Mouse (Mus musculus): ENCODE results near the gene Tldc1. TPM values are rescaled to one million over a fixed set of nuclear protein-coding genes. Genes with fewer than 3 reads are reported as not detected.

Gene Tldc1
- polyA plus RNA-seq, 1 experiment from 2014 or later = 14.9 TPM

DNA sequence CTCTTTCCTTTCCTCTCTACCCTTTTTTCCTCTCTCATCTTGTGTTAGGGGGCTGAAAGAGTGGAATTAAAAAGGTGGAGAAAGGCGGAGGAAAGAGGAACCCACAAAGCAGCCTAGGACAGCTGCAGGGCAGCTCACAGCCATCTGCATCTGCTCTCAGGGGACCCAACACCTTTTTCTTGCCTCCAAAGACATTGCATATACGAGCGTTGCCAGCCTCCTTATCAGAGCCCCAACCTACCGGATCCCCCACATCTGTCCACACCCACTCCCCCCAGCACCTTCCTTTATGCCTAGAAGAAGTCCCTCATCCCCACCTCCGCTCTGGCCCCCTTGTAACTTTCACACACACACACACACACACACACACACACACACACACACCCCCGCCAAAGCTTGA is 5.4 kb upstream of the Tldc1 start:
- H3K36me3 ChIP-seq = no peaks in the 10 kb centered on the region
- no peak overlapping the region for H3K4me3 ChIP-seq
- no peak for ATAC-seq (replicated peaks)
- peaks cover 35% of the 10 kb centered on the region for H3K4me1 ChIP-seq
- no peaks in the 10 kb centered on the region for H3K9me3 ChIP-seq
- no peaks in the 10 kb centered on the region for H3K27me3 ChIP-seq
- no peak overlapping the region for H3K4me2 ChIP-seq (replicated peaks)
- H3K9ac ChIP-seq (replicated peaks) = no peak overlapping the region
- H3K27ac ChIP-seq (replicated peaks) = no peak overlapping the region
- 79% methylated on average over 6 of the region's 6 CpGs for WGBS

DNA sequence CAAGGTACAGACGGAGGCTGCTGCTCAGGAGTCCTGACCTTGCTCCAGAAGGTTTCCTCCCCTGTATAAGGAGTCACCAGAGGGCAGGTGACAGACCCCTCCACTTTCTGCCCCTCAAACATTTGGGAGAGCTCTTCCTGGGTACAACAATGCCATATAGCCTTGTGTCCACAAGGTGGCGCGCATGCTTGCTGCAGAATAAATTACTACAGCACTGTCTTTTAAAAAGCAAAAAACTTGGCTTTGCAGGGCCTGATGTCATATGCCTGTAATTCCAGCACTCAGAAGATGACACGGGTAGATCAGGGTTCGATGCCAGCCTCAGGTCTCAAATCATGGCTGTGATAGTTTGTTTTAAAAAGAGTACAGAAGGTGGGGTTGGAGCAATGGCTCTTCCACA is 4.5 kb upstream of the Tldc1 start:
- ATAC-seq (replicated peaks) = no peak
- Histone ChIP-seq H3K27me3 (no peaks in the 10 kb centered on the region), H3K9me3 (no peaks in the 10 kb centered on the region), H3K27ac (replicated peaks) (no peak overlapping the region), H3K4me3 (no peak overlapping the region), H3K4me2 (replicated peaks) (no peak overlapping the region), H3K4me1 (peaks cover 30% of the 10 kb centered on the region), H3K9ac (replicated peaks) (no peak overlapping the region), H3K36me3 (no peaks in the 10 kb centered on the region)
- WGBS = 4% methylated on average over 5 of the region's 5 CpGs

DNA sequence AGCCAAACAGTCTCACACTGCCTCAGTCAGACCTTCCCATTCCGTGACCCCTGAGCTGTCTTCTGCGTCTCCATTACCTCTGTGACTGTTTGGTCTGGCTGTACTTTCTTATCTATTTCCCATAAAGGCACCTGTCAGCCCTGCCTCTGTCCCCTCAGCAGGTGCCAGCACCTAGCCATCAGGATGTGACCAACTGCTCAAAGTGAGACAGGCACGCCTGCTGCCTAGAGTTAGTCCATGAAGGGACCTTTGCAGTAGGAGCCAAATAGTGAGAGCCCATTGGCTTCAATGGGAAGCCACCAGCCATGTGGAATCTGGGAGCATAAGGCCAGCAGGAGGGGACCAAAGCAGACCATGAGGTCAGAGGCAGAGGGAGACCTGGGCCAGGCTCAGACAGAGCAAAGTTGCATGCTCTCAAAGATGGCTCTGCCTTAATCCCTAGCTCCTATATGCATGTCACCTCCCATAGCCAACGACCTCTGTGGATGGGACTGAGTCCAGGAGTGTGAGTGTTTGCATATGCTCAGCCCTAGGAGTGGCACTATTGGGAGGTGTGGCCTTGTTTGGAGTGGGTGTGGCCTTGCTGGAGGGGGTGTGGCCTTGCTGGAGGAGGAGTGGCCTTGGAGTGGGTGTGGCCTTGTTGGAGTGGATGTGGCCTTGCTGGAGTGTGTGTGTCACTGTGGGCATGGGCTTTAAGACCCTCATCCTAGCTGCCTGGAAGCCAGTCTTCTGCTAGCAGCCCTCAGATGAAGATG is 3.0 kb upstream of the Tldc1 start:
- no peak overlapping the region for H3K4me3 ChIP-seq
- H3K4me1 ChIP-seq = peaks cover 36% of the 10 kb centered on the region
- no peak overlapping the region for H3K4me2 ChIP-seq (replicated peaks)
- no peak for ATAC-seq (replicated peaks)
- H3K27me3 ChIP-seq = no peaks in the 10 kb centered on the region
- 77% methylated on average over 4 of the region's 4 CpGs for WGBS
- H3K27ac ChIP-seq (replicated peaks) = no peak overlapping the region
- no peaks in the 10 kb centered on the region for H3K9me3 ChIP-seq
- H3K36me3 ChIP-seq = no peaks in the 10 kb centered on the region
- H3K9ac ChIP-seq (replicated peaks) = no peak overlapping the region

DNA sequence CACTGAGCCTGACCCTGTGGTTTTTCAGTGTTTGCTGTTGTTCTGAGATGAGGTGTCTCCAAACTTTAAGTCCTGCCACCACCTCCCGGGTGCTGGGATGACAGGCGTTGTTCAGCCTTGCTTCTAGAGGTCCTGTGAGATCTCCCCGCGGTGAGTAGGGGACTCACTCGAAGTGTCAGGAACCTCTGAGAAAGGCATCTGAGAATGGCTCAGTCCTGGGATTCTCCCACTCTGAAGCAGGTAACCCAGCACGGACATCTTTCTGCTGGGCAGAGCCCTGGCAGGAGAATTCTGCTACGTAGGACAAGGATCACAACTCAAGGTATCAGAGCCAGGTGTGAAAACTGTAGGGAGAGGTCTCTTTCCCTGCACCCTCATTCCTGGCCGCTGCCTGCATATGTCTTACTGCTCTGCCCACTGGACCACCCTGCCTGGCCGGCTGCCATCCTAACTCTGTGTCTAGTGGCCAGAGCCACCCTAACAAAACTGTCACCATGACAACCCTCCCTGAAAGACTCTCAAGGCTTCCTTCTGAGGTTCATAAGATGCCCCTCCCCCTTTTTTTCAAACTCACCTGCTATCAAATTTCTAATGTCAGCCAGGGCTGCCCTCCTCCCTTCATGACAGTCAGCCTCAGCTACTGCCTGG is 2.3 kb upstream of the Tldc1 start:
- Histone ChIP-seq H3K4me3 (no peak overlapping the region), H3K9me3 (no peaks in the 10 kb centered on the region), H3K4me1 (peaks cover 29% of the 10 kb centered on the region), H3K36me3 (no peaks in the 10 kb centered on the region), H3K4me2 (replicated peaks) (no peak overlapping the region), H3K9ac (replicated peaks) (no peak overlapping the region), H3K27ac (replicated peaks) (no peak overlapping the region), H3K27me3 (no peaks in the 10 kb centered on the region)
- no peak for ATAC-seq (replicated peaks)
- 82% methylated on average over 9 of the region's 9 CpGs for WGBS

DNA sequence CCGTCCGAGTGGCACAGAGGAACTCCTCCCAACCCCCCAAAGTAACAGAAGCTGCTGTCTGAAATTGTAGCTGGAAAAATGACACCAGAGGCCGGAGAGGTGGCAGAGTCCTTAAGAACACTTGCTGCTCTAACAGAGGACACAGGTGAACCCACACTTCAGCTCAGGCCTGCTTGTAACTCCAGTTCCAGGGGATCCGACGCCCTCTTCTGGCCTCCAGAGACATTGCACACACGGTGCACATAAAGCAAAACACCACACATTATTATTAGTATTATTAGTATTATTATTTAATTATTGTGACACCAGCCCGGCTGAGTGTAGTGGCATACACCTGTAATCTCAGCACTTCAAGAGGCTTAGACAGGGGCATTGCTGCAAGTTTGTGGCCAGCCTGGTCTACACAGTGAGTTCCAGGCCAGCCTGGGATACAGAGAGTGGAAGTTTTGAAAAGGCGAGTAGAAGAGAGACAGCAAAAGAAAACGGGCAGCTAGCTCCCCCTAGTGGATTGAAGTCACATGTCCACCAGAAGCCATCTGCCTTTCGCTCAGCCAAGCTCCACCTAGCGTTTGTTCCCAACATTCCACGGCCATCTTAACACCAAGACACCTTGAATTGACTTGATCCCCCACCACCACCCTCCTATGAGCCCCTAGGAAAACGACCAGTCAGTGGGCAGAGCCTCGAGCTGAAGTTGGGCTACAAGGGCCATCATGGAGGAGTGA is 959 bp upstream of the Tldc1 start:
- H3K4me3 ChIP-seq = no peak overlapping the region
- WGBS = 23% methylated on average over 14 of the region's 14 CpGs
- ATAC-seq (replicated peaks) = no peak

DNA sequence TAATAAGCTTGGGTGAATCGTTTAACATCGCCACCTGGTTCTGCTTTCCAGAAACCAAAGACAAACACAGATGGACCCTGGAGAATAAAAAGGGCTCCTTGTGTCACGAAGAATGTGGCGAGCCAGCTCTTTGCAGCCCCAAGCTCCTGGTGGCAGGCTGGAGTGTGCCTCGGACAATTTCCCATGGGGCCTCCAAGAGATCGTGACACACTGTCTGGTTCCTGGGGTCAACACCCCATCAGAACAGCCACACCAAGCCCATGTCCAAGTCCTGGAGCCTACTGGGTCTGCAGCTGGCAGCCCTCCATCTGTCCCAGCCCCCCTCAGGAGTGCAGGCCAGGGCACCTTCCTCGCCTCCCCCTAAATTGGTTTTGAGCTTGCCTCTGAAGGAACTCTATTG is 451 bp downstream of the Tldc1 start:
- 21% methylated on average over 7 of the region's 7 CpGs for WGBS
- Histone ChIP-seq H3K27me3 (no peaks in the 10 kb centered on the region), H3K9ac (replicated peaks) (peak overlapping the region; percentile 80), H3K4me2 (replicated peaks) (peak overlapping the region; percentile 79), H3K4me1 (peaks cover 21% of the 10 kb centered on the region), H3K36me3 (peaks cover 5% of the 10 kb centered on the region; the same call in 1 of the 2 replicates), H3K9me3 (no peaks in the 10 kb centered on the region), H3K27ac (replicated peaks) (peak overlapping the region; percentile 69), H3K4me3 (peak overlapping the region; percentile 80)
- no peak for ATAC-seq (replicated peaks)

More for the DNA sequence above, 959 bp upstream of the Tldc1 start:
- peak overlapping the region; percentile 81; the same call in 1 of the 2 replicates for H3K27ac ChIP-seq (replicated peaks)
- no peak overlapping the region for H3K9ac ChIP-seq (replicated peaks)
- H3K36me3 ChIP-seq = no peaks in the 10 kb centered on the region
- H3K4me1 ChIP-seq = peaks cover 21% of the 10 kb centered on the region
- no peaks in the 10 kb centered on the region for H3K9me3 ChIP-seq
- H3K4me2 ChIP-seq (replicated peaks) = peak overlapping the region; percentile 79
- H3K27me3 ChIP-seq = no peaks in the 10 kb centered on the region

DNA sequence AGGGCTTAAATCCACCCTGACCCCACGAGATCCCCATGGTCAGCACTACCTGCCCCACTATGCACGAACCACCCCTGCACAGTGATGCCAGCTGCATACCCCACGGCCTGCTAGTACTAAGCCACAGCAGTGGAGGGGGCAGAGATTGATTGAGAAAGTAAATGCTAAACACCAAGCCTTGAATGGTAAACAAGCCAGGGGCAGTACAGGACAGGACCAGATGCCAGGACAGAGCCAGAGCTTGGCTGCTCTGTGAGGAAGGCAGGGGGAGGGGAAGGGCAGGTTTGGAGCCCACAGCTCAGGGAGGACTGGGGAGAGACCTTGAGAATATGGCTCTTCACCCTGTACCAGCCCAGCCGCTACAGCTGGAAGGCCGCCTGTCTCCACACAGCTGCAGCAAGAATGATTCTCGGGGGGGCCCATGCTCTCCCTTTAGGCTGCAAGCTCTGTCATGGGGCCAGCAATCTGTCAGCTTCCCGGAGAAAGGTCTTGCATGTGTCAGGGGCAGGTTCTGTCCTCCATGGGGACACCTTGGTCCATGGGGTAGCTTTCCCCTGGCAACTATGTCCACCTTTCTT is 1.5 kb downstream of the Tldc1 start:
- H3K27me3 ChIP-seq = no peaks in the 10 kb centered on the region
- peaks cover 21% of the 10 kb centered on the region for H3K4me1 ChIP-seq
- peaks cover 5% of the 10 kb centered on the region; the same call in 1 of the 2 replicates for H3K36me3 ChIP-seq
- H3K9ac ChIP-seq (replicated peaks) = no peak overlapping the region
- WGBS = 89% methylated on average over 7 of the region's 7 CpGs
- ATAC-seq (replicated peaks) = no peak
- H3K4me3 ChIP-seq = no peak overlapping the region
- no peak overlapping the region for H3K27ac ChIP-seq (replicated peaks)
- H3K4me2 ChIP-seq (replicated peaks) = no peak overlapping the region
- H3K9me3 ChIP-seq = no peaks in the 10 kb centered on the region

DNA sequence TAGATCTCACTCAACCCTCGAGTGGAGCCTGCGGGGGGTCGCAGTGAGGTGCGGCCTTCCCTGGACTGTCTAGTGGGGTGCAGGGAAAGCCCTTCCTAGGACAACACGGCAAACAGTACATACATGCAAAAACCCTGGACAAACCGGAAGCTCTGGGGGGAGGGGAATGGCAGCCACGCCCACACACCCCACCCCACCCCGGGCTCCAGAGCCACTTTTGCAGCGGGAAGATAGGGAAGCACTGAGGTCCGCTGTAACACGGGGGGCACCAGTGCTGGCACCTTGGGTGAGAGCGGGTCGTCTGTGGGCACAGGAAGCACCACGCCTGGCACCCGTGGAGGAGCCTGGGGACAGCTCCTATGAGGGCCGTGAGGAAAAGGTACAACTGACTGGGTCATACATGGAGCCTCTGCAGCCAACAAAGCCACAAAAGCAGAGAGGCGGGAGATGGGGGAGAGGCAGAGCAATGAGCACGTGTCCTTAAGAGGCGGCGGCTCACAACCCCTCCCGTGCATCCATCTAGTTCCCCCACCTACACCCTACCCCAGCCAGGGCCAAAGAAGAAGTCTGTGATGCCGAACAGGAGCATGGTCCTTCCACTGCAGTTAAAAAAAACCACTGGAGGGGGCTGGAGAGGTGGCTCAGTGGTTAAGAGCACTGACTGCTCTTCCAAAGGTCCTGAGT is 12.3 kb downstream of the Tldc1 start:
- H3K27me3 ChIP-seq = no peaks in the 10 kb centered on the region
- WGBS = 84% methylated on average over 22 of the region's 22 CpGs
- H3K4me2 ChIP-seq (replicated peaks) = no peak overlapping the region
- peaks cover 29% of the 10 kb centered on the region; the same call in 1 of the 2 replicates for H3K36me3 ChIP-seq
- no peak for ATAC-seq (replicated peaks)
- H3K4me3 ChIP-seq = no peak overlapping the region
- no peaks in the 10 kb centered on the region for H3K9me3 ChIP-seq
- H3K27ac ChIP-seq (replicated peaks) = no peak overlapping the region
- no peaks in the 10 kb centered on the region for H3K4me1 ChIP-seq
- no peak overlapping the region for H3K9ac ChIP-seq (replicated peaks)

DNA sequence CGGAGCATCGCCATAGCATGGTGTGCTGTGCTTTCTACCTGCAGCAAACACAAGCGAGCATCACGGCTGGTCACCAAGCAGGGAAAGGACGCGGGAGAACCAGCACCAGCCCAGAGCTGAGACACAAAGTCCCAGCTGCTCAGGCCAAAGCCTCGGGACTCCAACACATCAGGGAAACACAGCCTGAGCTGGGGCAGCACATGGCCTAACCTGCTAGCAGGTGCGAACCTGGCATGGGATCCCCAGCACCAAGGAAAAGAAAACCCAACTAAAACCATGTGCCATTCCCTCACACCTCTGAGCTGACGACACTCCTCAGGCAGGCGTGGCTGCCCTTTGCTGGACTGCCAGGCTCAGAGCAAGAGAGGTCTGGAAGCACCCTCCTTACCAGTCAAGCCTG is 12.9 kb downstream of the Tldc1 start:
- 88% methylated on average over 10 of the region's 10 CpGs for WGBS

DNA sequence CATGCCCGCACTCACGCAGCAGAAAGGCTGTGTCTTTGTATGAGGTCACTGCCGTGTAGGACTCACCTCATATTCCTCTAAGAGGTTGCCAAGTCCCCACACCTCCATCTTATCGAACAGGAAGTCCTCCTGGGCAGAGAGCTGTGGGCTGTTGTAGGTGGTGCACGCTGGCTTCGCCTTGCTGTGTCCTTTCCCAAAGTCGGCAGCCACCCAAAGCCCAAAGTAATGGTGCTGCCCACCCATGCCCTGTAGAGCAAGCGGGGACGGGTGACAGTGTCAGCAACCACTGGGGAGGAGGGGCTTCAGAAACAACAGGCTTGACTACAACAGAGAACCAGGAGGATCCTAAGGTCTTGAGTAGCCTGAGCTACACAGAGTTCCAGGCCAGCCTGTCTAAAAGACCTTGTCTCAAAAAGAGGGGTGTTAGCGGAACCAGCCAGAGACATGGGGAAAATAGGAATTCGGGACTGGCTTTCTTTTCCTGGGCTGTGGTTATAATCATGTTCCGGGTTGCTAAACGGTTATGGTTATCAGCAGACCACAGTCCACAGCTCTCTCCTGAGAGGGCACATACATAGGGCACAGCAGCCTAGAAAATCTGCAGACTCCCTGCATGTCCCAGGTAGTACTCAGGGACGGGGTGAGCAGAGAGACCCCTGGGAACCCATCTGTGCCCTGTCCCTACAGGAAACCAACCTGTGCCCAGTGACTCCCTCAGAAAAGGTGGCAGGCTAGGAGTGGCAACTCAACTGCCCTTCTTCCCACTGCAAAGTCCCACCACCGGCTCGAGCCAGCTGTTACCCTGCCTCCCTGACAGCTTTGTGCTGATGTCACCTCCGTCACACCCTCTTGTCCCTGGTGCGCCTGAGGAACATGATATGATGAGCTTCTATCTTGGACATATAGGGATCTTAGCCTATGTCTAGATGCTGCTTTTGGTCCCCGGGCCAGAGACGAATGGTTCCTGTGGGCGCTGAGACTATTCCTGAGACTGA is 15.7 kb downstream of the Tldc1 start:
- H3K9ac ChIP-seq (replicated peaks) = no peak overlapping the region
- H3K27ac ChIP-seq (replicated peaks) = no peak overlapping the region
- H3K4me3 ChIP-seq = no peak overlapping the region
- peaks cover 22% of the 10 kb centered on the region for H3K36me3 ChIP-seq
- no peaks in the 10 kb centered on the region for H3K4me1 ChIP-seq
- ATAC-seq (replicated peaks) = no peak
- no peaks in the 10 kb centered on the region for H3K27me3 ChIP-seq
- WGBS = 90% methylated on average over 21 of the region's 21 CpGs
- no peak overlapping the region for H3K4me2 ChIP-seq (replicated peaks)
- no peaks in the 10 kb centered on the region for H3K9me3 ChIP-seq

More for the DNA sequence above, 12.9 kb downstream of the Tldc1 start:
- Histone ChIP-seq H3K36me3 (peaks cover 27% of the 10 kb centered on the region), H3K9me3 (no peaks in the 10 kb centered on the region), H3K27ac (replicated peaks) (no peak overlapping the region), H3K4me1 (no peaks in the 10 kb centered on the region), H3K27me3 (no peaks in the 10 kb centered on the region), H3K4me2 (replicated peaks) (no peak overlapping the region), H3K4me3 (no peak overlapping the region), H3K9ac (replicated peaks) (no peak overlapping the region)
- ATAC-seq (replicated peaks) = no peak

DNA sequence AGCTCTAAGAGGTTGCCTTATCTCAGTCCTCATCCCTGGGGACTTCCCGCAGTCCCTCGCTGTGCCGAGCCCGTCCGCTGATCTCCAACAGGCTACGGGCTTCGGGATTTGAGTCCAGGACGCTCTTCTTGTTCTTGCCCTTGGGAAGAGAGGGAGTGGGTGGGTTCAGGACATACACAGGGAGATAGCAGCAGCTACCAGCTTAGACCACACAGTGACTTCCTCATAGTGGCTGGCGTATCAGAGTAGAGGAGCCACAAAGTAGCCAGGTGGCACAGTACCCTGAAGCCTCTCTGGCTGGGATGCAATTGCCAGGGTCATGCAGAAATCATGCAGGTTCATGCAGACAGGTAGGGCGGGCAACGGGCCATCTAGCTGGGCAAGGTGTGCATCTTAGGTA is 16.5 kb downstream of the Tldc1 start:
- H3K9me3 ChIP-seq = no peaks in the 10 kb centered on the region
- no peak for ATAC-seq (replicated peaks)
- no peak overlapping the region for H3K9ac ChIP-seq (replicated peaks)
- H3K4me2 ChIP-seq (replicated peaks) = no peak overlapping the region
- H3K27ac ChIP-seq (replicated peaks) = no peak overlapping the region
- WGBS = 92% methylated on average over 11 of the region's 11 CpGs
- H3K27me3 ChIP-seq = no peaks in the 10 kb centered on the region
- H3K4me3 ChIP-seq = no peak overlapping the region
- H3K4me1 ChIP-seq = no peaks in the 10 kb centered on the region
- H3K36me3 ChIP-seq = peaks cover 17% of the 10 kb centered on the region
